Mouse (Mus musculus) thymus, postnatal 25 days (tissue): ENCODE results near the gene Tex21.

Source experiments
- DNase-seq: peaks from one replicate; pipeline ENCODE4 v3.0.0; 2022

Gene Tex21

GRCm38 (mm10) chr12:76246646-76247045, at the start of gene Tex21:
Gene Tex21 (minus strand): TSS chr12:76246746.
- no peak for DNase-seq

GRCm38 (mm10) chr12:76293192-76293591, 46.6 kb upstream of the Tex21 start:
- DNase-seq: peak; percentile 44

GRCm38 (mm10) chr12:76290271-76290670, 43.7 kb upstream of the Tex21 start:
- DNase-seq: peak; percentile 15

- no peak for DNase-seq
Observed at GRCm38 (mm10) chr12:76289428-76289827, 42.9 kb upstream of the Tex21 start.

- DNase-seq: no peak
Observed at GRCm38 (mm10) chr12:76288494-76288893, 41.9 kb upstream of the Tex21 start.

GRCm38 (mm10) chr12:76287986-76288385, 41.4 kb upstream of the Tex21 start:
- DNase-seq: no peak

GRCm38 (mm10) chr12:76285418-76285817, 38.9 kb upstream of the Tex21 start:
- DNase-seq: no peak

GRCm38 (mm10) chr12:76282532-76283173, 36.1 kb upstream of the Tex21 start:
- DNase-seq: no peak

- no peak for DNase-seq
Observed at GRCm38 (mm10) chr12:76282132-76282531, 35.6 kb upstream of the Tex21 start.

GRCm38 (mm10) chr12:76281111-76281660, 34.6 kb upstream of the Tex21 start:
- no peak for DNase-seq

- no peak for DNase-seq
Observed at GRCm38 (mm10) chr12:76280556-76280955, 34.0 kb upstream of the Tex21 start.

- DNase-seq: no peak
Observed at GRCm38 (mm10) chr12:76278209-76278608, 31.7 kb upstream of the Tex21 start.

GRCm38 (mm10) chr12:76272610-76273524, 26.3 kb upstream of the Tex21 start:
- DNase-seq: no peak

GRCm38 (mm10) chr12:76271516-76271915, 25.0 kb upstream of the Tex21 start:
- DNase-seq: no peak

- DNase-seq: no peak
Observed at GRCm38 (mm10) chr12:76269196-76269595, 22.6 kb upstream of the Tex21 start.

GRCm38 (mm10) chr12:76268686-76269085, 22.1 kb upstream of the Tex21 start:
- no peak for DNase-seq

GRCm38 (mm10) chr12:76266875-76267274, 20.3 kb upstream of the Tex21 start:
- DNase-seq: peak; percentile 12

GRCm38 (mm10) chr12:76265001-76265400, 18.5 kb upstream of the Tex21 start:
- DNase-seq: no peak

- no peak for DNase-seq
Observed at GRCm38 (mm10) chr12:76264325-76264965, 17.9 kb upstream of the Tex21 start.

GRCm38 (mm10) chr12:76263876-76264275, 17.3 kb upstream of the Tex21 start:
- DNase-seq: no peak

- no peak for DNase-seq
Observed at GRCm38 (mm10) chr12:76262918-76263317, 16.4 kb upstream of the Tex21 start.

GRCm38 (mm10) chr12:76261556-76261955, 15.0 kb upstream of the Tex21 start:
- no peak for DNase-seq

- no peak for DNase-seq
Observed at GRCm38 (mm10) chr12:76260673-76261072, 14.1 kb upstream of the Tex21 start.
